Mouse (Mus musculus): ENCODE results near the gene Ptpa.
A peak's percentile ranks its signal among the peaks of the same experiment; 100 is the strongest.

Gene Ptpa

GRCm38 (mm10) chr2:30440211-30440700, 24.4 kb downstream of the Ptpa start:
- no peak for DNase-seq

- peak; percentile 74 for DNase-seq
These were observed 25.1 kb downstream of the Ptpa start for GRCm38 (mm10) chr2:30440701-30441517.

- peak; percentile 62 for DNase-seq
These were observed 26.0 kb downstream of the Ptpa start for GRCm38 (mm10) chr2:30441518-30442497.

- DNase-seq: no peak
These were observed 26.7 kb downstream of the Ptpa start for GRCm38 (mm10) chr2:30442498-30442890.

- no peak for DNase-seq
These were observed 27.4 kb downstream of the Ptpa start for GRCm38 (mm10) chr2:30443281-30443680.

- DNase-seq: no peak
These were observed 28.2 kb downstream of the Ptpa start for GRCm38 (mm10) chr2:30444006-30444405.

- no peak for DNase-seq
These were observed 28.6 kb downstream of the Ptpa start for GRCm38 (mm10) chr2:30444450-30444849.

GRCm38 (mm10) chr2:30445312-30445711, 29.5 kb downstream of the Ptpa start:
- DNase-seq: no peak

GRCm38 (mm10) chr2:30446891-30447826, 31.3 kb downstream of the Ptpa start:
- no peak for DNase-seq

- DNase-seq: no peak
These were observed 32.5 kb downstream of the Ptpa start for GRCm38 (mm10) chr2:30448371-30448770.

GRCm38 (mm10) chr2:30450530-30450929, 34.7 kb downstream of the Ptpa start:
- DNase-seq: no peak

- DNase-seq: no peak
These were observed 35.7 kb downstream of the Ptpa start for GRCm38 (mm10) chr2:30451525-30451924.

- DNase-seq: no peak
These were observed 37.7 kb downstream of the Ptpa start for GRCm38 (mm10) chr2:30453570-30453969.

GRCm38 (mm10) chr2:30454587-30454986, 38.7 kb downstream of the Ptpa start:
- DNase-seq: no peak

GRCm38 (mm10) chr2:30456104-30456980, 40.5 kb downstream of the Ptpa start:
- no peak for DNase-seq

GRCm38 (mm10) chr2:30458349-30458748, 42.5 kb downstream of the Ptpa start:
- DNase-seq: no peak

GRCm38 (mm10) chr2:30459241-30459640, 43.4 kb downstream of the Ptpa start:
- DNase-seq: no peak

- DNase-seq: no peak
These were observed 47.5 kb downstream of the Ptpa start for GRCm38 (mm10) chr2:30463341-30463761.

- no peak for DNase-seq
These were observed 48.1 kb downstream of the Ptpa start for GRCm38 (mm10) chr2:30463904-30464330.

GRCm38 (mm10) chr2:30464411-30464810, 48.6 kb downstream of the Ptpa start:
- DNase-seq: no peak

- no peak for DNase-seq
These were observed 50.9 kb downstream of the Ptpa start for GRCm38 (mm10) chr2:30466787-30467186.

Measured in right cerebral cortex, postnatal 14 days (tissue).